Mouse (Mus musculus) MEL (cell line): ENCODE data around the gene Lrig2. TPM values are rescaled to one million over a fixed set of nuclear protein-coding genes. Genes with fewer than 3 reads are reported as not detected.

Source experiments
- DNase-seq: peaks from one replicate; pipeline ENCODE4 v3.0.0; 2011; ENCODE audit warnings: low read depth, low spot score
- H3K27ac ChIP-seq: 2 replicates; pipeline ENCODE4 v1.5.1; 2012; ENCODE audit warnings: low read depth, mild to moderate bottlenecking, control low read depth, low read length, moderate library complexity; ENCODE audit not compliant: control insufficient read depth
- H3K27me3 ChIP-seq, 2 experiments: fragments of 150-350 bp in 1 of 2; sonication (generic) in 1 of 2; 2 replicates each; pipeline ENCODE4 v1.6.1; 2012; ENCODE audit warnings: low read length in 2 of 2, mild to moderate bottlenecking in 2 of 2, improper control_type of control experiment in 1 of 2, moderate library complexity in 1 of 2; ENCODE audit not compliant: insufficient read depth in 2 of 2, control insufficient read depth in 1 of 2
- H3K36me3 ChIP-seq, 2 experiments: 2 replicates each; pipeline ENCODE4 v1.6.1; 2012 to 2014; ENCODE audit warnings: low read length in 2 of 2, improper control_type of control experiment in 1 of 2, inconsistent platforms in 1 of 2, mild to moderate bottlenecking in 1 of 2; ENCODE audit not compliant: insufficient read depth in 2 of 2, control insufficient read depth in 1 of 2
- H3K4me1 ChIP-seq, 2 experiments: fragments of 150-350 bp in 1 of 2; sonication (generic) in 1 of 2; 2 replicates each; pipeline ENCODE4 v1.6.1; 2012; ENCODE audit warnings: low read length in 2 of 2, improper control_type of control experiment in 1 of 2, mild to moderate bottlenecking in 1 of 2; ENCODE audit not compliant: insufficient read depth in 2 of 2, control insufficient read depth in 1 of 2
- H3K4me3 ChIP-seq, 2 experiments: fragments of 150-350 bp in 1 of 2; sonication (generic) in 1 of 2; 2 replicates each; pipeline ENCODE4 v1.5.1; 2012; ENCODE audit warnings: low read depth in 2 of 2, low read length in 2 of 2, mild to moderate bottlenecking in 2 of 2, moderate library complexity in 2 of 2, control low read depth in 1 of 2, improper control_type of control experiment in 1 of 2; ENCODE audit not compliant: control insufficient read depth in 1 of 2, insufficient read depth in 1 of 2
- H3K79me2 ChIP-seq: 2 replicates; pipeline ENCODE4 v1.6.1; 2012; ENCODE audit warnings: mild to moderate bottlenecking, low read length, moderate library complexity; ENCODE audit not compliant: control insufficient read depth, poor library complexity, insufficient read depth
- H3K9ac ChIP-seq: 2 replicates; pipeline ENCODE4 v1.6.1; 2012; ENCODE audit warnings: low read depth, mild to moderate bottlenecking, control low read depth, low read length, moderate library complexity; ENCODE audit not compliant: control insufficient read depth, poor library complexity, severe bottlenecking
- H3K9me3 ChIP-seq: fragments of 150-350 bp; sonication (generic); replicated peaks from 2 replicates; pipeline ENCODE4 v1.6.1; 2012; ENCODE audit warnings: mild to moderate bottlenecking, low read length, improper control_type of control experiment, moderate library complexity; ENCODE audit not compliant: insufficient read depth
- BHLHE40 ChIP-seq: IDR thresholded peaks from 2 replicates; pipeline ENCODE4 v1.6.1; 2012; ENCODE audit warnings: low read depth, mild to moderate bottlenecking, inconsistent platforms, low read length, improper control_type of control experiment, borderline replicate concordance
- CHD1 ChIP-seq: IDR thresholded peaks from 2 replicates; pipeline ENCODE4 v1.6.1; 2012; ENCODE audit warnings: low read depth, mild to moderate bottlenecking, inconsistent platforms, low read length, improper control_type of control experiment
- CHD2 ChIP-seq: IDR thresholded peaks from 2 replicates; pipeline ENCODE4 v1.6.1; 2011; ENCODE audit warnings: low read length, improper control_type of control experiment
- CTCF ChIP-seq, 3 experiments: IDR thresholded peaks in 2 of 3; conservative IDR thresholded peaks in 1 of 3; 2 replicates each; pipeline ENCODE4 v1.5.1; 2011 to 2012; ENCODE audit warnings: low read length in 3 of 3, low read depth in 2 of 3, mild to moderate bottlenecking in 2 of 3, improper control_type of control experiment in 1 of 3, inconsistent platforms in 1 of 3, mixed read lengths in 1 of 3, moderate library complexity in 1 of 3; ENCODE audit not compliant: control insufficient read depth in 1 of 3, insufficient read depth in 1 of 3, poor library complexity in 1 of 3, severe bottlenecking in 1 of 3
- E2F4 ChIP-seq: IDR thresholded peaks from 2 replicates; pipeline ENCODE4 v1.6.1; 2011; ENCODE audit warnings: low read depth, low read length, improper control_type of control experiment, borderline replicate concordance
- ELF1 ChIP-seq: IDR thresholded peaks from 2 replicates; pipeline ENCODE4 v1.6.1; 2014; ENCODE audit warnings: low read depth, mild to moderate bottlenecking, inconsistent platforms, low read length, improper control_type of control experiment, moderate library complexity
- EP300 ChIP-seq, 2 experiments: IDR thresholded peaks; 2 replicates each; pipeline ENCODE4 v1.6.1; 2011; ENCODE audit warnings: improper control_type of control experiment in 2 of 2, low read length in 2 of 2, low read depth in 1 of 2, mild to moderate bottlenecking in 1 of 2
- GABPA ChIP-seq: IDR thresholded peaks from 2 replicates; pipeline ENCODE4 v1.6.1; 2012; ENCODE audit warnings: low read depth, mild to moderate bottlenecking, inconsistent platforms, low read length, improper control_type of control experiment, moderate library complexity
- GATA1 ChIP-seq: IDR thresholded peaks from 2 replicates; pipeline ENCODE4 v1.6.1; 2011; ENCODE audit warnings: low read depth, low read length, improper control_type of control experiment
- HCFC1 ChIP-seq: IDR thresholded peaks from 2 replicates; pipeline ENCODE4 v1.6.1; 2012; ENCODE audit warnings: low read depth, mild to moderate bottlenecking, inconsistent platforms, low read length, improper control_type of control experiment, moderate library complexity
- MAFK ChIP-seq: IDR thresholded peaks from 2 replicates; pipeline ENCODE4 v1.6.1; 2011; ENCODE audit warnings: low read depth, mild to moderate bottlenecking, low read length, improper control_type of control experiment, borderline replicate concordance
- MAZ ChIP-seq: IDR thresholded peaks from 2 replicates; pipeline ENCODE4 v1.6.1; 2012; ENCODE audit warnings: low read depth, mild to moderate bottlenecking, inconsistent platforms, low read length, improper control_type of control experiment
- MXI1 ChIP-seq: IDR thresholded peaks from 2 replicates; pipeline ENCODE4 v1.6.1; 2011; ENCODE audit warnings: mild to moderate bottlenecking, low read depth, low read length, improper control_type of control experiment
- MYB ChIP-seq: IDR thresholded peaks from 2 replicates; pipeline ENCODE4 v1.6.1; 2011; ENCODE audit warnings: mild to moderate bottlenecking, low read depth, low read length, improper control_type of control experiment
- MYC ChIP-seq: IDR thresholded peaks from 2 replicates; pipeline ENCODE4 v1.6.1; 2011; ENCODE audit warnings: low read depth, mild to moderate bottlenecking, low read length, improper control_type of control experiment, moderate library complexity
- NELFE ChIP-seq: IDR thresholded peaks from 2 replicates; pipeline ENCODE4 v1.6.1; 2011; ENCODE audit warnings: low read depth, low read length, improper control_type of control experiment
- NRF1 ChIP-seq: IDR thresholded peaks from 2 replicates; pipeline ENCODE4 v1.6.1; 2014; ENCODE audit warnings: low read depth, mild to moderate bottlenecking, inconsistent platforms, low read length, improper control_type of control experiment, moderate library complexity; ENCODE audit not compliant: poor library complexity, insufficient read depth, severe bottlenecking
- POLR2AphosphoS5 ChIP-seq: IDR thresholded peaks from 2 replicates; pipeline ENCODE4 v1.6.1; 2012; ENCODE audit warnings: low read depth, borderline replicate concordance, mild to moderate bottlenecking, inconsistent platforms, low read length, moderate library complexity, mixed read lengths
- RAD21 ChIP-seq: IDR thresholded peaks from 2 replicates; pipeline ENCODE4 v1.6.1; 2011; ENCODE audit warnings: mild to moderate bottlenecking, low read depth, low read length, improper control_type of control experiment
- SIN3A ChIP-seq: IDR thresholded peaks from 2 replicates; pipeline ENCODE4 v1.6.1; 2012; ENCODE audit warnings: low read length, improper control_type of control experiment, inconsistent platforms
- SMC3 ChIP-seq: IDR thresholded peaks from 2 replicates; pipeline ENCODE4 v1.6.1; 2011; ENCODE audit warnings: low read depth, low read length, improper control_type of control experiment
- TAL1 ChIP-seq: IDR thresholded peaks from 2 replicates; pipeline ENCODE4 v1.6.1; 2012; ENCODE audit warnings: mild to moderate bottlenecking, inconsistent platforms, low read length, moderate library complexity, mixed read lengths
- TBP ChIP-seq: IDR thresholded peaks from 2 replicates; pipeline ENCODE4 v1.8.0; 2011; ENCODE audit warnings: low read depth, low read length, improper control_type of control experiment
- TCF12 ChIP-seq: IDR thresholded peaks from 2 replicates; pipeline ENCODE4 v1.6.1; 2014; ENCODE audit warnings: low read depth, mild to moderate bottlenecking, inconsistent platforms, low read length, improper control_type of control experiment, moderate library complexity
- ZC3H11A ChIP-seq: IDR thresholded peaks from 2 replicates; pipeline ENCODE4 v1.6.1; 2012; ENCODE audit warnings: low read depth, mild to moderate bottlenecking, inconsistent platforms, low read length, improper control_type of control experiment
- ZMIZ1 ChIP-seq: IDR thresholded peaks from 2 replicates; pipeline ENCODE4 v1.6.1; 2012; ENCODE audit warnings: low read depth, mild to moderate bottlenecking, inconsistent platforms, low read length, improper control_type of control experiment, moderate library complexity
- ZNF384 ChIP-seq: IDR thresholded peaks from 2 replicates; pipeline ENCODE4 v1.6.1; 2012; ENCODE audit warnings: low read depth, mild to moderate bottlenecking, inconsistent platforms, low read length, improper control_type of control experiment
- polyA plus RNA-seq, 2 experiments: library from polyadenylated mRNA; stranded (reverse) in 1 of 2; unstranded in 1 of 2; fragments of >175 nt in 1 of 2; fragments of >200 nt in 1 of 2; gene quantifications; 2 replicates each; pipeline versions ENCODE4 v1.2.1 to v1.2.4; 2012; ENCODE audit warnings: low replicate concordance in 2 of 2, low read depth in 1 of 2; ENCODE audit not compliant: insufficient read length in 2 of 2, insufficient read depth in 1 of 2, missing spikeins in 1 of 2
- total RNA-seq: library from RNA; depleted of rRNA; stranded (reverse); fragments of 300-350 nt; gene quantifications from 2 replicates; pipeline ENCODE4 v1.2.3, GENCODE M21; 2012

Lrig2 gene
- total and polyA plus RNA-seq, 3 experiments = 4.2 to 4.3 TPM; not detected in 1

DNA sequence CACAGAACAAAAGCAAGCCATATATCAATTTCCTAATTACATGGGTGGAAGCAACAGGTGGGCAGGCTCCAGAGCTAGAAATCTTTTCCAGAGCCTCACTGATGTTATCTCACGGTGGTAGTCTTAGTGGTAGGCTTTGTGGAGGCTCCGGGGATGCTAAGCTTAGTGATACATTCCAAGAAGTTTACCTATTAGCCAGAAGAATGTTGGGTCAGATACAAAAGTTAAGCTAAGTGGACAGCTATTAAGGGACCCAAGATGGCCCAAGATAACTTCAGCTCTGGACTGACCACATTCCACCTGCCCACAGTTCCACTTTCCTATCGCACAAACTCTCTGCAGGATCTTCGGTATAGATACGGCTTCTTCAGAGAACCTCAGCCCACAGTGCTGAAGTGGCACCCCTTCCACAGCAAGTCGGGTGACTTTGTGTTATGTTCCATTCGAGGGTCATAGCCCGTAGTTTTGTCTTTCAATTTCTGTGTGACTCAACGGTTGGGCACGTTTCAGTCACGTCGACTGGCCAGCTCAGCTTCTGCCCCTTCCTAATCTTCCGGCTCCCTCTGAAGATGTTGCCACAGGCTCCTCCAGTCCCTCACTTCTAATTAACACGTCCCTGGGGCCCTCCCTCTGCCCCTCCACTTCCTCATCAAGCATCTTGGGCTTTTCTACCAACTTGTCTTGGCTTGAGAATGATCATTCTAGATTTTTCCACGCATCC is 36.8 kb upstream of the Lrig2 start:
- no peak for DNase-seq
- H3K4me3 ChIP-seq = no peak overlapping the region
- H3K4me1 ChIP-seq = no peaks in the 10 kb centered on the region
- H3K27ac ChIP-seq = no peak overlapping the region
- H3K79me2 ChIP-seq = no peaks in the 10 kb centered on the region
- H3K36me3 ChIP-seq = no peaks in the 10 kb centered on the region
- H3K27me3 ChIP-seq = peaks cover 9 to 11% of the 10 kb centered on the region in 2 experiments
- no peak for TF ChIP-seq BHLHE40
- TF ChIP-seq SMC3 = no peak
- TF ChIP-seq MYB = no peak
- no peak for TF ChIP-seq ZNF384
- no peak for TF ChIP-seq EP300 (IDR thresholded peaks at IDR 0.05; ENCODE audit: low read depth in 1 of 2, low read length in 2 of 2)
- TF ChIP-seq MYC = no peak
- TF ChIP-seq RAD21 = no peak
- TF ChIP-seq MXI1 = no peak
- TF ChIP-seq HCFC1 = no peak
- no peak for TF ChIP-seq ELF1
- TF ChIP-seq CTCF (IDR thresholded peaks at IDR 0.05 in 2 of 3, conservative IDR thresholded peaks at IDR 0.05 in 1 of 3; ENCODE audit: control insufficient read depth in 1 of 3, insufficient read depth in 1 of 3, low read depth in 2 of 3, low read length in 3 of 3, poor library complexity in 1 of 3, severe bottlenecking in 1 of 3) = no peak
- TF ChIP-seq TCF12 = no peak
- TF ChIP-seq GABPA = no peak
- TF ChIP-seq ZC3H11A = no peak
- TF ChIP-seq MAZ = no peak
- no peak for TF ChIP-seq GATA1
- no peak for TF ChIP-seq ZMIZ1
- no peaks in the 10 kb centered on the region for H3K9me3 ChIP-seq
- H3K9ac ChIP-seq = no peak overlapping the region

DNA sequence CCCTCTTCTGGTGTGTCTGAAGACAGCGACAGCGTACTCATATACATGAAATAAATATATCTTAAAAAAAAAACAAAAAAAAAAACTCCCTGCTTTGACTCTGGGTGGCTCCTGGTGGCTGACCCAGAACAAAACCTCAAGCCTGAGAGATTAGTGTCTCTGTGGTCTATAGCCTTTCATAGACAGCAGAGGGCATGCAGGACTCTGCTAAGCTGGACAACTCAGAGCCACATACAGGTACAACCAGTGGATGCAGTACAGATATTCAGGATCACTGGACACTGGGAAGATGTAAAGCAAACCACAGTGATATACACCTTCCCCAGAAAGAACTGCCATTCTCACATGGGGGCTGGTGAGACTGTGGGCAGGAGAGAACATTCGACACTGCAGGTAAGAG is 32.1 kb upstream of the Lrig2 start:
- H3K36me3 ChIP-seq = no peaks in the 10 kb centered on the region
- H3K4me1 ChIP-seq = no peaks in the 10 kb centered on the region
- no peaks in the 10 kb centered on the region for H3K79me2 ChIP-seq
- no peak overlapping the region for H3K9ac ChIP-seq
- H3K9me3 ChIP-seq = no peaks in the 10 kb centered on the region
- H3K27me3 ChIP-seq = peaks cover 5 to 7% of the 10 kb centered on the region in 2 experiments
- no peak overlapping the region for H3K27ac ChIP-seq
- DNase-seq = no peak
- H3K4me3 ChIP-seq = no peak overlapping the region
- TF ChIP-seq TCF12 (no peak), CHD1 (no peak), POLR2AphosphoS5 (no peak), CHD2 (no peak), BHLHE40 (no peak), E2F4 (no peak), NELFE (no peak), CTCF (IDR thresholded peaks at IDR 0.05 in 2 of 3, conservative IDR thresholded peaks at IDR 0.05 in 1 of 3; ENCODE audit: control insufficient read depth in 1 of 3, insufficient read depth in 1 of 3, low read depth in 2 of 3, low read length in 3 of 3, poor library complexity in 1 of 3, severe bottlenecking in 1 of 3) (no peak), HCFC1 (no peak), MAFK (no peak), ELF1 (no peak), TBP (no peak), NRF1 (no peak), GATA1 (no peak), TAL1 (no peak), SMC3 (no peak), SIN3A (no peak), EP300 (IDR thresholded peaks at IDR 0.05; ENCODE audit: low read depth in 1 of 2, low read length in 2 of 2) (no peak)
